Mouse (Mus musculus) kidney, adult 2 months (tissue): ENCODE data around the gene 2010300C02Rik. TPM values are rescaled to one million over a fixed set of nuclear protein-coding genes. Genes with fewer than 3 reads are reported as not detected.

Experiments
- DNase-seq: peaks from one replicate; pipeline ENCODE4 v3.0.0; 2021
- H3K27ac ChIP-seq: fragments of 200-500 bp; 2 replicates; pipeline ENCODE4 v1.5.1; 2012; ENCODE audit warnings: low read depth, low read length, control low read depth, inconsistent platforms; ENCODE audit not compliant: insufficient read depth
- H3K27me3 ChIP-seq: fragments of 200-500 bp; replicated peaks from 2 replicates; pipeline ENCODE4 v1.6.1; 2012; ENCODE audit warnings: mild to moderate bottlenecking, moderate library complexity, low read length, inconsistent platforms; ENCODE audit not compliant: control insufficient read depth, insufficient read depth
- H3K36me3 ChIP-seq: fragments of 200-500 bp; 2 replicates; pipeline ENCODE4 v1.6.1; 2012; ENCODE audit warnings: mild to moderate bottlenecking, moderate library complexity, low read length, inconsistent platforms; ENCODE audit not compliant: control insufficient read depth, insufficient read depth
- H3K4me1 ChIP-seq: fragments of 200-500 bp; 2 replicates; pipeline ENCODE4 v1.6.1; 2011; ENCODE audit warnings: low read length; ENCODE audit not compliant: control insufficient read depth, insufficient read depth
- H3K4me3 ChIP-seq: fragments of 200-500 bp; 2 replicates; pipeline ENCODE4 v1.5.1; 2011; ENCODE audit warnings: mild to moderate bottlenecking, low read depth, low read length, control low read depth; ENCODE audit not compliant: insufficient read depth
- CTCF ChIP-seq: fragments of 200-500 bp; conservative IDR thresholded peaks from 2 replicates; pipeline ENCODE4 v1.5.1; 2011; ENCODE audit warnings: low read depth, mild to moderate bottlenecking, control low read depth, low read length, moderate library complexity, mixed read lengths; ENCODE audit not compliant: insufficient read depth, insufficient read length
- POLR2A ChIP-seq: fragments of 200-500 bp; IDR thresholded peaks from one replicate; pipeline ENCODE4 v1.6.1; 2011; ENCODE audit warnings: low read depth, low read length, control low read depth
- WGBS: fragments of 180-500 bp; shearing (Covaris S2); methylation state at CpG from one replicate; pipeline ENCODE4 v1.1.7; 2018; 5-methylcytosine and 5-hydroxymethylcytosine counted together
- polyA plus RNA-seq: library from polyadenylated mRNA; depleted of rRNA; stranded (reverse); fragments of >200 nt; gene quantifications from 2 replicates; pipeline ENCODE4 v1.2.3, GENCODE M21; 2012

The 2010300C02Rik gene
- polyA plus RNA-seq, 1 experiment: 0.86 TPM

GRCm38 (mm10) chr1:37666587-37666986 lies 53.3 kb downstream of the 2010300C02Rik start:
- Histone ChIP-seq H3K4me3 (no peak overlapping the region), H3K4me1 (no peaks in the 10 kb centered on the region), H3K27ac (no peak overlapping the region), H3K27me3 (no peaks in the 10 kb centered on the region), H3K36me3 (no peaks in the 10 kb centered on the region)
- TF ChIP-seq CTCF (no peak), POLR2A (no peak)
- WGBS: 41% methylated on average over 10 of the region's 10 CpGs
- DNase-seq: peak; percentile 57

- no peak overlapping the region for H3K4me3 ChIP-seq
- no peak overlapping the region for H3K27ac ChIP-seq
Measured at GRCm38 (mm10) chr1:37665539-37666323, 54.2 kb downstream of the 2010300C02Rik start.

GRCm38 (mm10) chr1:37664496-37664895 lies 55.4 kb downstream of the 2010300C02Rik start:
- H3K27ac ChIP-seq: no peak overlapping the region
- TF ChIP-seq CTCF (no peak), POLR2A (no peak)
- 86% methylated on average over 2 of the region's 2 CpGs for WGBS
- no peak for DNase-seq
- H3K36me3 ChIP-seq: no peaks in the 10 kb centered on the region
- H3K4me3 ChIP-seq: no peak overlapping the region
- no peaks in the 10 kb centered on the region for H3K4me1 ChIP-seq
- no peaks in the 10 kb centered on the region for H3K27me3 ChIP-seq

More at GRCm38 (mm10) chr1:37665539-37666323, 54.2 kb downstream of the 2010300C02Rik start:
- 47% methylated on average over 14 of the region's 14 CpGs for WGBS
- no peaks in the 10 kb centered on the region for H3K27me3 ChIP-seq
- no peak for TF ChIP-seq POLR2A
- no peak for TF ChIP-seq CTCF
- no peaks in the 10 kb centered on the region for H3K4me1 ChIP-seq
- DNase-seq: peak; percentile 9
- H3K36me3 ChIP-seq: no peaks in the 10 kb centered on the region

GRCm38 (mm10) chr1:37663606-37664005 lies 56.3 kb downstream of the 2010300C02Rik start:
- Histone ChIP-seq H3K36me3 (no peaks in the 10 kb centered on the region), H3K4me1 (no peaks in the 10 kb centered on the region), H3K4me3 (no peak overlapping the region), H3K27ac (no peak overlapping the region), H3K27me3 (no peaks in the 10 kb centered on the region)
- no peak for TF ChIP-seq POLR2A
- TF ChIP-seq CTCF: no peak
- WGBS: 83% methylated on average over 5 of the region's 5 CpGs
- DNase-seq: no peak

GRCm38 (mm10) chr1:37656017-37656416 lies 63.9 kb downstream of the 2010300C02Rik start:
- Histone ChIP-seq H3K4me1 (no peaks in the 10 kb centered on the region), H3K27ac (no peak overlapping the region), H3K27me3 (no peaks in the 10 kb centered on the region), H3K36me3 (no peaks in the 10 kb centered on the region), H3K4me3 (no peak overlapping the region)
- TF ChIP-seq POLR2A (no peak), CTCF (no peak)
- DNase-seq: no peak
- WGBS: 96% methylated on average over 2 of the region's 2 CpGs

GRCm38 (mm10) chr1:37653992-37654391 lies 65.9 kb downstream of the 2010300C02Rik start:
- Histone ChIP-seq H3K4me3 (no peak overlapping the region), H3K27me3 (no peaks in the 10 kb centered on the region), H3K36me3 (no peaks in the 10 kb centered on the region), H3K27ac (no peak overlapping the region), H3K4me1 (no peaks in the 10 kb centered on the region)
- 75% methylated on average over 5 of the region's 5 CpGs for WGBS
- DNase-seq: no peak
- no peak for TF ChIP-seq POLR2A
- TF ChIP-seq CTCF: 0 out of 2 replicates have a peak, but pooled peaks have one; percentile 17

GRCm38 (mm10) chr1:37647066-37647465 lies 72.8 kb downstream of the 2010300C02Rik start:
- H3K4me1 ChIP-seq: no peaks in the 10 kb centered on the region
- no peaks in the 10 kb centered on the region for H3K36me3 ChIP-seq
- H3K27me3 ChIP-seq: no peaks in the 10 kb centered on the region
- no peak for DNase-seq
- H3K4me3 ChIP-seq: no peak overlapping the region
- no peak overlapping the region for H3K27ac ChIP-seq
- 86% methylated on average over 10 of the region's 10 CpGs for WGBS
- TF ChIP-seq CTCF: no peak
- TF ChIP-seq POLR2A: no peak
